Mouse (Mus musculus): ENCODE measurements around the gene Preb.

Gene Preb

DNA sequence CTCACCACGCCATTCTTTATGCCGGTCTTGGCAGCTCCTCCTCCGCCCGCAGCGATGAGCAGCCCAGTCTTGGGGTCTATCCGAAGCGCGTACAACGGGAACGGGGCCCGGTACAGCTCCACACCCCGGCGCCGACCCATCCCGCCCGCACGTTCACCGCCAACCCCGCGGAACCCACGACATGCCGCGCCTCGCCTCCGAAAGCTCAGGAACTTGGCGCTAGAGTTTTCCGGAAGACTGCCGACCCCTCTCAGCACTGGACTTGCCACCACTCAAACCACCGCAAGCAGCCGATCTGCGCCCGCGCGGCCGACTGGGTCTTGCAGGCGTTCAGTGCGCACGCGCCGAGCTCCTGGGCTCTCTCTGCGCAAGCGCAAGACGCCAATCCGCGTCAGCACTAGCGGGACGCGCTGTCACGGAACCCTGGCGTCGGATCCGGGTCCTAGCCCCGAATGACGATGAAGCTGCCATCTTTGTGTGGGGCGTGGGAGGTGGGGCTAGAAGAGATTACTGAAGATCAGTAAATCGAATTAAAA is at the start of gene Preb:
Preb (minus strand) TSS at position 396 of the 536 bp plus-strand sequence.
- peak; percentile 100 for DNase-seq

GRCm38 (mm10) chr5:31004184-31004583 is 44.0 kb upstream of the Preb start:
- peak; percentile 96 for DNase-seq

GRCm38 (mm10) chr5:31001560-31001959 is 41.4 kb upstream of the Preb start:
- DNase-seq, result no peak

- no peak for DNase-seq
These were observed 40.8 kb upstream of the Preb start for GRCm38 (mm10) chr5:31000993-31001392.

DNA sequence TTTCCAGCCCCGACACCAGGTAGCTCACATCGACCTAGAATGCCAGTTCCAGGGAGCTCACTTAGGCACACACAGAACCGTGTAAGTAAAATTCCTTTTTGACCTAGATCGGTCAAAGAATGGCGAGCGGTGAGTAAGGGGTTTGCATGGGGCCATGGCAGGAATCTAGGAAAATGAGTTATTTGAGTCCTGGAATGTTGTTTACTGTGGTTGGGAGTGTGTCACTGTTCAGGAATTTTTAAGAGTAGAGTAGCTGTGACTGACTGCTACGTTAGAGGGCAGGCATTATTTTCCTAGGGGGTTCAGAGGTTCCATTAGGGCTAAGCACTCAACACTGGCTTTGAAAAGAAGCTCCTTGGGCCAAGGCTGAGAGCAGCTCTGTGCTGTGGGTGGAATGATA is 40.0 kb upstream of the Preb start:
- no peak for DNase-seq

- DNase-seq, result no peak
These were observed 39.2 kb upstream of the Preb start for GRCm38 (mm10) chr5:30999324-30999723.

DNA sequence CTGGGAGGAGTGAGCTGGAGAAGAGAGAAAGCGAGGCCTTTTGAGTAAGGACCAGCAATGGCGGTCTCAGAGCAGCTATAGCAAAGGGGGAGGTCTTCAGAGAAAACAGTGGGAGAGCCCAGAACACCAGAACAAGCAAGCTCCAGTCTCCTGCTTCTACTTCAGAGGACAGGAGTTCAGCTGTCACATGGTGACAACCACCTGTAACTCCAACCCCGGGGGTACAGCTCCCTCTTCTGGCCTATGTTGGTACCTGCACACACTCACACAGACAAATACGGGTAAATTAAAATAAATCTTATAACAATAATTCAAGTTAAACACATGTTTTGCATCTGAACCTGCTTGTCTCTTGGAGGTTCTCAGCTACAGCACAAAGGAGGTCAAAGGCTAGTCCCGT is 38.1 kb upstream of the Preb start:
- DNase-seq, result no peak

- no peak for DNase-seq
These were observed 34.9 kb upstream of the Preb start for GRCm38 (mm10) chr5:30994910-30995635.

GRCm38 (mm10) chr5:30994074-30994473 is 33.9 kb upstream of the Preb start:
- peak; percentile 68 for DNase-seq

DNA sequence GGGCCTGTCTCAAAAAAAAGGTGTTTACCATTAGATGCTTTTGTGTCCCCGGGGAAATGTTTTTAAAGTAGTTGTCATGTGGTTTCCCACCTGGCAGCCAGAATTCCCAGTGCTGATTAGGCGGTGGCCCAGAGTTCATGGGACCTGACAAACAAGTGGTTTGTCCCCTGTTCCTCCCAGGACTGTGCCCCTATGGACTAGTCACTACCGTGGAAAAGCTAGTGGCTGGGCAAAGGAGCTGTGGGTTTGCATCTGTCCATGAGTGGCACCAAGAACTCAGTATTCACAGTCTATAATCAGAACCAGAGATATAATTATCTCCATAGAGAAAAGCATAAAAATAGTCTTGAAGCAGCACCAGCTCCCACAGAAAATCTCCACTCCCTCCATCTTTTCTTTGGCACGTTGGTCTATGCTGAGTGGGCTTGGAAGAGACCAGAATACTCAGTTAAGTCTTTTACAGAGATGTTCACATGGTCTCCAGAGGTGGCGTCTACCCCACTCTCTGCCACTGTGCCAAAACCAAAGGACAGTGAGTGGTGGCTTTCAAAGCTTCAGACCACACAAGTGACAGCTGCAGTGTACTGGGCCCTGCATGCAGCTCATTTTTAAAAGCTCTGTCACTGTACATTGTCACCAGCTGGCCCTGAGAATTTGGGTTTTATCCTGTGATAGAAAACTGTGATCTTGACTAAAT is 33.0 kb upstream of the Preb start:
- DNase-seq, result no peak

GRCm38 (mm10) chr5:30982357-30982756 is 22.2 kb upstream of the Preb start:
- DNase-seq, result no peak

- DNase-seq, result peak; percentile 97
These were observed 14.9 kb upstream of the Preb start for GRCm38 (mm10) chr5:30974870-30975656.

GRCm38 (mm10) chr5:30969440-30969839 is 9.3 kb upstream of the Preb start:
- DNase-seq, result peak; percentile 94

GRCm38 (mm10) chr5:30968416-30968815 is 8.3 kb upstream of the Preb start, which contains the start of gene Tcf23:
TSS of gene Tcf23 (plus strand) at chr5:30968662.
- peak; percentile 98 for DNase-seq

- no peak for DNase-seq
These were observed 6.0 kb upstream of the Preb start for GRCm38 (mm10) chr5:30966189-30966588.

DNA sequence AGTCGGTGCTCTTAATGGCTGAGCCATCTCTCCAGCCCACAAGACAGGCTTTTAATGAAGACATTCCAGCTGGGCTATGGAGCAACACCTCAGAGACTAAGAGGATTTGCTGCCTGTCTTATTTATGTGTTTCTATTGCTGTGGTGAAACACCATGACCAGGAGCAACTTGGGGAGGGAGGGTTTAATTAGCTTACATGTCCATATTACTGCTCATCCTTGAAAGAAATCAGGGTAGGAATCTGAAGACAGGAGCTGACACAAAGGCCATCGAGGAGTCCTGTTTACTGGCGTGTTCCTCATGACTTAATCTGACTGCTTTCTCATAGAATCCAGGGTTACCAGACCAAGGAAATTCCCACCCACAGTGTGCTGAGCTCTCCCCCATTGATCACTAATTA is 3.8 kb upstream of the Preb start:
- no peak for DNase-seq

DNA sequence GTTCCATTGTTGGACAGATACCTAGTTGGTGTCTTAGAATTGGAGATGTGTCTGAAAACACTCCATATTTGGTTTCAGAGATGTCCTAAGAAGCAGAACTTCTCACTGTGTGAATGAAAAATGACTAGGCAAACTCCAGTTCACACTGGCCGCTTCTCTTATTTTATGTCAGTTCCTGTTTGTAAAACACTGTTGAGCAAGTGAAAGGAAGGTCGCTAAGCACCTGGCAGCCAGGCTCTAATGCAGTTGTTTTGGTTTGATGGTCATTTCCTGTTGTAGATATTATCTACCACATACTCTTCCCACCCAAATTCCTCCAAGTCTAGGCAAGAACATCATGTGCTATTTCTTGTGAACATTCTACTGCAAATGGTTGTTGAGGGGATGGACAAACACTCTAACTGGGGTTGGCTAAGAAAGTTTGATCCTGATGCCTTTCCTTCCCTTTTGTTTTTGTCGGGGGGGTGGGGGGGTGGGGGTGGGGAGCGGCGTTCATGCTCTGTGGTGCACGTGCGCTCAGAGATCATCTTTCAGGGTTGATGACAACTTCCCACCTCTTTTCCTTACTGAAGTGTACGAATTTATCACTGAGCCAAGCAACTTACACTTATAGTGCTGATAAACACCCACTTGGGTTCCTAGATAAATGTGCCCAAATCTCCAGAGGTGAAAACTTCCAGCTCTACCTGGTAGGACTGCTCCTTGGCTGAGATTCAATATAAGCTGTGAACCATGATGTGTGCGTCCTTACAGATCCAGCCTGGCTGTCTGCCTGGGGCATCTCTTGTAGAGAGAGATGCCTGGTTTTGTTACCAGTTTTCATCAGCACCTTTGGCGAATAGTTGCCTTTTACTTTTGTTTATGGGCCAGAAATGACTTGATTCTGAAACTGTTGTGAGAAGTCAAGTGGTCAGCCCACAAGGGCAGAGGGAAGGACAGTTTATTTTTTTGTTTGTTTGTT is 1.7 kb upstream of the Preb start:
- peak; percentile 95 for DNase-seq

DNA sequence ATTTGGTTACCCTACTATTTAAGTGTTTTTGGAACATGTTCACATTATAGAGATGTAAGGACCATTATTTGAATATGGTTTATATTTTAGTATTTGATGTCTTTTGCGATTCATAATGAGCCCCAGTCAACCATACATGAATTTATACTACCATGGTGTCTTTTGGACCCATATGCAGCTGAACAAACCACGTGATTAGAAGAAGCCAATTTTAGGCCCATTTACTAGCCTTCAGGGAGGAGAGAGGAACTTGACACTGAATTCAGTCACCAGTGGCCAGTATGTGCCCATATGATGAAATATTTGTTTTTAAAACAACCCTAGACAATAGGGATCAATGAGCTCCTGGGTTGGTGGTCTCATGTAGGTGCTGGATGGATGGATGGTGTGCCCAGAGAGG is 653 bp upstream of the Preb start:
- DNase-seq, result no peak

DNA sequence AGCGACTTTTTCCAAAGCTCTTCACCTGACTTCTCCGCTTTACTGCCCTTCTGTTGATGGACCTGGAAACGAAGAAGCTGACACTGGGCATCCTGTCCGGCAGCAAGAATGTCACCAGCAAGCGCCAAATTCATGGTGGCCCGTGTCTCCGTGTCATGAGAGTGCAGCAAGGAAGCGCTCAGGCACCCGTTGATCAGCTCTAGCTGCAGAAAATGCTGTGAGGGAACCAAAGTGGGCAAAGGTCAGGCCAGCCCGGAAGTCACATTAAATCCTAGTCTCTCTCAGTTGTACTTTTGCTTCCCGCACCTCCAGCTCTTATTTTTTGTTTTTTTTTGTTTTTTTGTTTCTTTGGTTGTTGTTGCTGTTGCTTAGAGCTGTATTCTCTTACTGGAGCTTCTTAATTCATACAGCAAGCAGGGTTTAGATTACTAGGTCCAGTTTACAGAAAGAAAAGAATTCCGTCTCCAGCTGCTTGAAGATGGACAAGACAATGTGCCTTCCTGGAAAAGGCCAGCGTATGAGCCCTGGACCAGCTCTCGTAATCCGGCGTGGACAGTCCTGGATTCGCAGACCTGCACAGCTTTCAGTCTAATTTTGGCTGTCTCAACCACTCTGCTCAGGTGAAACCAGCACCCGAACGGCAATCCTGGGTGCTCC is 835 bp downstream of the Preb start:
- DNase-seq, result no peak

DNA sequence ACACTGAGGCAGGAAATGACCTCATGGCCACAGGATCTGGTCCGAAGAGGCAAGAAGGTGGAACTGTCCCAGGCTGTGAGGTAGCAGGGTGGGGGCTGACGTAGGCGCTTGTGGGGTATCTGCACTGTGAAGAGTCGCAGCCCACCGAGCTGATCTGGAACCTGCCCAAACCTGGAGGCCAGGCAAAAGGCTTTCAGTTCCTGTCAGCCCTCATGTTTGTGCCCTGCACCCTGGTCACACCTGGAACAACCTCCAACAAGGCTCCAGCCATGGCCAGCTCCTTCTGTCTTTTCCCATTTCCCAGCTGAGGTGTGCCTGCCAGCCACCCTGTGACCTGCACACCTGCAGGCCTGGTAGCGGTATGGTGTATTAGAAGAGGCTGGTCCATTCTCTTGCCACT is 2.3 kb downstream of the Preb start:
- peak; percentile 91 for DNase-seq

GRCm38 (mm10) chr5:30955751-30956150 is 4.4 kb downstream of the Preb start:
- no peak for DNase-seq

DNA sequence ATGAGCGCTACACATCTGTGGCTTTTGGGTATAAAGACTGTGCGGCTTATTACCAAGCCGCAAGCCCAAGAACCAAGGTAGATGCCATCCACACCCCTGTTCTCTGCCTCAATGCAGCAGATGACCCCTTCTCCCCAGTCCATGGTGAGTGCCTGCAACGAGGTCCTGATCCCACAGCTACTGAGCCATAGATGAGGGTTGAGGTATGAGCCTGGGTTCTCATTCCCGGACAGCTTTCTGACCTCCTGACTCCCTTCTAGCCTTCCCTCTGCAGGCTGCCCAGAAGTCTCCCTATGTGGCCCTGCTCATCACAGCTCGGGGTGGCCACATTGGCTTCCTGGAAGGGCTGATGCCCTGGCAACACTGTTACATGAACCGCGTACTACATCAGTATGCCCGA is 5.6 kb downstream of the Preb start:
- no peak for DNase-seq
